Mouse (Mus musculus): ENCODE results near the gene Gm17124.
"Not testable (repeated sequence)": the region's sequence is repeated elsewhere in the genome, so short reads cannot be mapped to it uniquely, and the experiment has no call there.

The Gm17124 gene

GRCm38 (mm10) chr14:42599782-42600181 is at the start of gene Gm17124:
Gm17124 (minus strand) TSS chr14:42599882.
- DNase-seq (ENCODE audit: low spot score), result not testable (repeated sequence)

DNA sequence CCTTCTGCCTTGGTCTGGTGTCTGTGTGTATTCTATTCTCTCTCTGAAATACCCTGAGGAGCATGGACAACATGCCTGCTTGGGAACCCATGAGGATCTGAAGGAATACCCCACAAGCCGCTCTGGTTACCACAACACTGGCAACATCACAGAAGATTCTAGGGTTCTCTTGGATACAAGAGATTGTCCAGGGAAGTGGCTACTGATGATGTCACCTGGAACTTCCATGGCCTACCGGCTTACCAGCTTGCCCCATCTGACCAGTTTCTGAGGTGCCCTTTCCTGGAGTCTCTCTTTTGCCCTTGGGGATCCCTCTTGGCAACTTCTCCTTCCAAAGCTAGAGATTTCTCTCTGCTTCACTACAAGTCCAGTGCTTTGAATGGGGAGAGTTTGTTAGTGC is 42.1 kb upstream of the Gm17124 start, which contains the start of gene Gm3633:
Gm3633 (minus strand) TSS at position 101 of the 400 bp plus-strand sequence.
- DNase-seq (ENCODE audit: low spot score), result not testable (repeated sequence)
